Mouse (Mus musculus) stomach, postnatal 0 days (tissue): Measurements from ENCODE around the gene Ldlrad3. TPM values are rescaled to one million over a fixed set of nuclear protein-coding genes. Genes with fewer than 3 reads are reported as not detected.

Experiments used
- ATAC-seq: fragments of 200-750 bp; cut with Nextera tagmentation; 2 replicates; pipeline ENCODE4 v1.8.0; 2017; ENCODE audit not compliant: low FRiP score, low TSS enrichment
- DNase-seq: peaks from one replicate; pipeline ENCODE4 v3.0.0-alpha.2; 2016; ENCODE audit warnings: low spot score
- H3K27ac ChIP-seq: fragments of 300-500 bp; sonication (generic); replicated peaks from 2 replicates; pipeline ENCODE4 v1.5.1; 2014; ENCODE audit warnings: mild to moderate bottlenecking, control low read depth
- H3K27me3 ChIP-seq: fragments of 300-500 bp; sonication (generic); 2 replicates; pipeline ENCODE4 v1.6.1; 2014; ENCODE audit warnings: low read length; ENCODE audit not compliant: control insufficient read depth, insufficient read depth
- H3K36me3 ChIP-seq: fragments of 300-500 bp; sonication (generic); 2 replicates; pipeline ENCODE4 v1.6.1; 2014; ENCODE audit warnings: low read length, mixed read lengths; ENCODE audit not compliant: control insufficient read depth, insufficient read depth
- H3K4me1 ChIP-seq: fragments of 300-500 bp; sonication (generic); replicated peaks from 2 replicates; pipeline ENCODE4 v1.6.1; 2014; ENCODE audit warnings: antibody characterized with exemption; ENCODE audit not compliant: control insufficient read depth, insufficient read depth
- H3K4me2 ChIP-seq: fragments of 300-500 bp; sonication (generic); replicated peaks from 2 replicates; pipeline ENCODE4 v1.6.1; 2014; ENCODE audit warnings: low read depth, mild to moderate bottlenecking, control low read depth, moderate library complexity
- H3K4me3 ChIP-seq: fragments of 300-500 bp; sonication (generic); 2 replicates; pipeline ENCODE4 v1.5.1; 2014; ENCODE audit warnings: low read depth, low read length, control low read depth
- H3K9ac ChIP-seq: fragments of 300-500 bp; sonication (generic); 2 replicates; pipeline ENCODE4 v1.6.1; 2014; ENCODE audit warnings: mild to moderate bottlenecking, low read length, control low read depth, mixed read lengths
- H3K9me3 ChIP-seq: fragments of 300-500 bp; sonication (generic); 2 replicates; pipeline ENCODE4 v1.6.1; 2016; ENCODE audit warnings: low read length; ENCODE audit not compliant: control insufficient read depth
- CTCF ChIP-seq: IDR thresholded peaks from 2 replicates; pipeline ENCODE4 v1.5.1; 2016; ENCODE audit warnings: antibody characterized with exemption, low read depth, mild to moderate bottlenecking, moderate library complexity
- EP300 ChIP-seq: optimal IDR thresholded peaks from 2 replicates; pipeline ENCODE3; 2016; ENCODE audit warnings: antibody characterized with exemption
- WGBS: fragments of 180-500 bp; shearing (Covaris S2); extraction: QIAGEN DNeasy Blood & Tissue Kit; methylation state at CpG from one replicate; pipeline ENCODE4 v1.1.7; 2014; 5-methylcytosine and 5-hydroxymethylcytosine counted together
- polyA plus RNA-seq: library from polyadenylated mRNA; unstranded; fragments of >200 nt; fragmentation: Nextera tagmentation; extraction: Ambion mirVana; gene quantifications from 2 replicates; pipeline ENCODE4 v1.2.1, GENCODE M21; 2015

Ldlrad3 gene
- polyA plus RNA-seq, 1 experiment from 2014 or later = 20.5 TPM

GRCm38 (mm10) chr2:102181459-102181858 lies 4.7 kb downstream of the Ldlrad3 start:
- DNase-seq (no peak), ATAC-seq (no peak)
- Histone ChIP-seq H3K4me3 (no peak overlapping the region), H3K4me2 (no peak overlapping the region), H3K9me3 (no peaks in the 10 kb centered on the region), H3K4me1 (no peaks in the 10 kb centered on the region), H3K36me3 (no peaks in the 10 kb centered on the region), H3K27ac (no peak overlapping the region), H3K9ac (no peak overlapping the region), H3K27me3 (no peaks in the 10 kb centered on the region)
- WGBS = 55% methylated on average over 2 of the region's 2 CpGs
- TF ChIP-seq CTCF = no peak
- TF ChIP-seq EP300 = no peak

GRCm38 (mm10) chr2:102176434-102176772 lies 9.8 kb downstream of the Ldlrad3 start:
- no peak for TF ChIP-seq CTCF
- TF ChIP-seq EP300 = no peak

DNA sequence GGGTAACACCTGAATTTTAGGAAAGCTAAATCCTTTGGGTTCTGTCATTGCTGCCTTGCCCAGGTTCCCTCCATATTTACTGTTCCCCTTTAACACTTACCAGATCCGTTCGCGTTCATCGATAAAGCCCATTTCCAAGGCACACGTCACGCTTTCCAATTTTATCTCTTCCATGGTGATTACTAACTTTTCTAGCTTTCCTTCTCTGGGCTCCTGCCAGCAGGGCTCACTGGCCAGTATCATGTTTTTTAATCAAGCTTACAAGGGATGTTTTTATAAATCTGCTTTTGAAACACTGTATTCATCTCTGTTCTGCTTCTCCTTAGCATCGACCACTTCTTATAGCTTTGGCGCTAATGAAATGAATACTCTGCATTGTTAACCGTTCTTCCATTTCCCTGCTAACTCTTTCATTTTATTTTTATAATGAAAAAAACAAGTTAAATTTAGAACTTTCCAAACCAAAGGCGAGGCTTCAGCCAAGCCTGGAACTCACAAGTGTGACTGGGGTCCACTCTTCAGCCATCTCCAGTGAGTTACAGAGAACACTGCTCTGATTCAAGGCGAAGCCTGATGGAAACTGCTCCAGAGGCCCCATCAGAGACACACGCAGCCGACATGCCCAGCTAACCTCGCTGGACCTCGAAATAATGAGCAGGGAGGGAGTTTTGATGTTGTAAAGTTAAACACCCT lies 10.3 kb downstream of the Ldlrad3 start:
- Histone ChIP-seq H3K27ac (no peak overlapping the region), H3K4me3 (no peak overlapping the region), H3K4me2 (no peak overlapping the region), H3K9me3 (no peaks in the 10 kb centered on the region), H3K36me3 (no peaks in the 10 kb centered on the region), H3K4me1 (no peaks in the 10 kb centered on the region), H3K9ac (no peak overlapping the region), H3K27me3 (no peaks in the 10 kb centered on the region)
- no peak for TF ChIP-seq EP300
- TF ChIP-seq CTCF = no peak
- ATAC-seq (no peak), DNase-seq (no peak)
- WGBS = 74% methylated on average over 15 of the region's 15 CpGs

More at GRCm38 (mm10) chr2:102176434-102176772, 9.8 kb downstream of the Ldlrad3 start:
- Histone ChIP-seq H3K27ac (no peak overlapping the region), H3K9ac (no peak overlapping the region), H3K4me2 (no peak overlapping the region), H3K36me3 (no peaks in the 10 kb centered on the region), H3K9me3 (no peaks in the 10 kb centered on the region), H3K4me3 (no peak overlapping the region), H3K4me1 (no peaks in the 10 kb centered on the region), H3K27me3 (no peaks in the 10 kb centered on the region)
- ATAC-seq (no peak), DNase-seq (no peak)
- WGBS = 69% methylated on average over 5 of the region's 5 CpGs

GRCm38 (mm10) chr2:102172458-102172857 lies 13.7 kb downstream of the Ldlrad3 start:
- TF ChIP-seq CTCF = no peak
- no peak for TF ChIP-seq EP300
- ATAC-seq (no peak), DNase-seq (no peak)
- H3K4me3 ChIP-seq = no peak overlapping the region
- H3K4me2 ChIP-seq = no peak overlapping the region
- no peak overlapping the region for H3K27ac ChIP-seq
- H3K4me1 ChIP-seq = no peaks in the 10 kb centered on the region
- no peaks in the 10 kb centered on the region for H3K9me3 ChIP-seq
- H3K36me3 ChIP-seq = no peaks in the 10 kb centered on the region
- no peak overlapping the region for H3K9ac ChIP-seq
- no peaks in the 10 kb centered on the region for H3K27me3 ChIP-seq
- WGBS = 90% methylated on average over 4 of the region's 4 CpGs

- peak; percentile 74; the same call in 1 of the 2 replicates for ATAC-seq
- Histone ChIP-seq H3K9me3 (no peaks in the 10 kb centered on the region), H3K27ac (peak overlapping the region; percentile 61), H3K4me3 (no peak overlapping the region), H3K4me1 (0 out of 2 replicates have a peak, but pooled peaks cover 4% of the 10 kb centered on the region), H3K4me2 (peak overlapping the region; percentile 20), H3K9ac (no peak overlapping the region), H3K27me3 (no peaks in the 10 kb centered on the region), H3K36me3 (no peaks in the 10 kb centered on the region)
- peak; percentile 21 for DNase-seq
- no peak for TF ChIP-seq EP300
- TF ChIP-seq CTCF = peak; percentile 37
- 31% methylated on average over 15 of the region's 15 CpGs for WGBS
These were observed 19.4 kb downstream of the Ldlrad3 start for GRCm38 (mm10) chr2:102166550-102167325.

DNA sequence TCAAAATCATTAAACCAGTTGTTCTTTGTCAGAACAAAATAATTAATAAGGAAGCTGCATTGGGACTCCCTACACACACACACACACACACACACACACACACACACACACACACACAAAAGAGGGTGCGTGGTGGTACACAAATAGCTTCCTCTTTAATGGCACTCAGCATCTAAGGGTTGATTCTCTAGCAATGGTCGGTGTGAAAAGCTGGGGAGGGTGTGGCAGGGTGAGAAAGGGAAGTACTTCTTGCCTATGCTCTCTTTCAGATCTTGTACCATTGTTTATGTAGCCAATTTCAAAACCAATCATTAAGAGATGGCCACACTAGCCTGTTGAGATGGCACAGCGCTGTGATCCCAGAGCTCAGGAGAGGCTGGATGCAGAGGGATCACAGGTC lies 23.1 kb downstream of the Ldlrad3 start:
- Histone ChIP-seq H3K4me2 (no peak overlapping the region), H3K4me3 (no peak overlapping the region), H3K9ac (no peak overlapping the region), H3K36me3 (no peaks in the 10 kb centered on the region), H3K27me3 (no peaks in the 10 kb centered on the region), H3K27ac (no peak overlapping the region), H3K4me1 (0 out of 2 replicates have a peak, but pooled peaks cover 4% of the 10 kb centered on the region), H3K9me3 (no peaks in the 10 kb centered on the region)
- WGBS = 74% methylated on average over 3 of the region's 3 CpGs
- DNase-seq (no peak), ATAC-seq (no peak)
- TF ChIP-seq EP300 = no peak
- TF ChIP-seq CTCF = no peak
